Mouse (Mus musculus): ENCODE data around the gene Ehhadh. TPM values are rescaled to one million over a fixed set of nuclear protein-coding genes. Genes with fewer than 3 reads are reported as not detected.

The Ehhadh gene
- total RNA-seq (2012; rRNA removed) (2.9 TPM in 2 replicates), total RNA-seq (2014; rRNA removed) (0.47 and 0.93 TPM in 2 replicates), polyA plus RNA-seq (2012; ENCODE audit: insufficient read length, low read depth) (0.86 and 1.1 TPM in 2 replicates)

DNA sequence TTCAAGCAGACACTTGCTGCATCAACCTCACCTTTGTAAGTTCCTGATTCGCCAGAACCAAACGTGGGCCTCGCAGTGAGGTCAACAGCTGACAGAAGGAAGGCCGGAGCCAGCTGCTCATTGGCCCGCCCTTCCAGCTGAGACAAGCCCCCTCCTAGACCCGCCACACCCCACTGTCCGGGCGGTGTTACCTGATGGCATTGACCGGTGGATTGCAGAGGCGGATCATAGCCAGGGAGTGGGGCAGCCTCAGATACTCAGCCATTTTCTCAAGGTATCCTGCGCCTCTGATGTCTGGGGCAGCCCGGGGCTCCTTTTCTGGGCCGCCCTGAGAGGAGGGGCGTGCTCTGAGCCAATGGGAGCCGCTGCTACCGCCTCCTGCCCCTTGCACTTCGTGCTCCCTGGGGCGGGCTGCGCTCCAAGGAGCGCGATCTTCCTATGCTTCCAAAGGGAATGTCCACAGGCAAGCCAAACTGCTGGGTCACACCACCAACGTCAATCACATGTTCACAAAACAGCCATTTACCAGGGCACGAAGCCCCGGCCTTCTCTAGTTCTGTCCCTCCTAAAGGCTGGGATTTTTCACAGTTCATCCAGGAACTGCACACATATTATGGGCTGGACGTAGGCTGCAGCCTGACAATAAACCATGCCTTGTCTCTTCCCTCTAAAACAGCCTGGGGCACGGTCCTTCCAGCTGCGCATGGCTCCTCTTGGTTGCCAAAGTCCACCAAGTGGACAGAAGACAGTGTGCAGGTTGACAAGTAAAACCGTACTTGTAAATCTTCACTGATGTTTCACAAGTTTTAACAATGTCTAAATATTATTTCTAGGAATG, at the start of gene Ehhadh:
Ehhadh (minus strand) TSS at position 292 of the 838 bp plus-strand sequence.
- dilution Hi-C loops (cut with MboI; ENCODE audit: extremely low pct_ligation_motif_present, extremely low pct_unique_long_range_greater_than_20kb, low sequenced_read_pairs): no loop called here
- no peak within 1 kb of the TSS for H3K9ac ChIP-seq (ENCODE audit: insufficient read depth, low read depth)
- peak within 1 kb of the TSS; percentile 24 to 42 (median 29) for H3K4me3 ChIP-seq (replicated peaks in 1 of 3; ENCODE audit: low read depth in 2 of 3, low read length in 2 of 3, poor library complexity in 1 of 3)
- H3K4me1 ChIP-seq (ENCODE audit: control insufficient read depth in 1 of 2, insufficient read depth in 2 of 2): peaks cover 0 to 24% of the 10 kb centered on the region in 2 experiments; a peak in 3 of 4 replicates
- H3K79me2 ChIP-seq (replicated peaks; ENCODE audit: control insufficient read depth, extremely low read depth, insufficient read depth, poor library complexity, severe bottlenecking): no peaks in the 10 kb centered on the region
- H3K27ac ChIP-seq (ENCODE audit: insufficient read depth, low read depth): no peak within 1 kb of the TSS
- no peaks in the 10 kb centered on the region for H3K36me3 ChIP-seq (replicated peaks in 1 of 2; ENCODE audit: control insufficient read depth in 1 of 2, insufficient read depth in 1 of 2, low read length in 1 of 2)
- no peak for DNase-seq (ENCODE audit: extremely low read depth)
- peak within 1 kb of the TSS; percentile 24; the same call in 1 of the 2 replicates for H3K4me2 ChIP-seq (ENCODE audit: insufficient read depth, low read depth, poor library complexity, severe bottlenecking)
- no peaks in the 10 kb centered on the region for H3K27me3 ChIP-seq (replicated peaks)
- TF ChIP-seq POLR2AphosphoS2 (IDR thresholded peaks at IDR 0.05; ENCODE audit: low read depth, low read length): no peak
- TF ChIP-seq POLR2A (IDR thresholded peaks at IDR 0.05; ENCODE audit: low read depth, low read length): peak; percentile 50; the same call in 1 of the 2 replicates
- peak; percentile 47; the same call in 1 of the 2 replicates for TF ChIP-seq SIN3A (IDR thresholded peaks at IDR 0.05; ENCODE audit: low read length)
- no peaks in the 10 kb centered on the region for H3K9me3 ChIP-seq (replicated peaks; ENCODE audit: low read length)
- in situ Hi-C loops (cut with MboI; ENCODE audit: low pct_ligation_motif_present, low pct_unique_long_range_greater_than_20kb, low sequenced_read_pairs): no loop called here

DNA sequence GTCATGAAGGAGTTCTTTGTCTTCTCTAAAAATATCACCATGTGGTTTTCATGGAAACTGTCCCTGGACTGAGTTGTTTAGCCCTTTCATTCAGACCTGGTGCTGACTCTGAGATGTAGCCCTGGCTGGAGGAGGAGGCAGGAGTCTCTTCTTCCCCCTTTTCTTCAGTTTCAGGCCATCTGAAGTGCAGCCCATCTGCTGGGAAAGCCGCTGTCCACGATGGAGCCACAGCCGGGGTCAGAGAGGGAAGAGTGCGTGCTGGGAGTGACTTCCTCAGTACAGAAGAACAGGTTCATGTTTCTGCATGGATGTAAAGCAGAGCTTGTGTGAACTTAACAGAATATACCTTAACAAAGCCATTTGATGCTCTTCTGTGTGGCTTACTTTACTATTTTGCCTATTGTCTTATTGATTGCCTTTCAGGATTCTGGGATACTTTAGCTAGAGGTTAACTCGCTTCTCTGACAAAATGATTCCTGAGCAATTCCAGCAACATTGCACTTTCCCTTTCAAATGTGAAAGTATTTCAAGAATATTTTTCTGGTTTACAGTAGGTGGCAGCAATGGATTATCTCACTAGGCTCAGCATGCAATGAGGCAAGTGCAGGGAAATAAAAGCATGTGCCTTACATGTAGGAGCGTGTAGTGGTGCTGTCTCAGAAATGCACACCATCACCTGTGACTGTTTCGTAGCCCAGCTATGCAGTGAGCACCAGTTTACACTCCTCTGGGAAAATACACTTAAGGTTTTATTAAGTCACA, 48.9 kb upstream of the Ehhadh start:
- Histone ChIP-seq H3K9me3 (replicated peaks; ENCODE audit: low read length) (no peaks in the 10 kb centered on the region), H3K79me2 (replicated peaks; ENCODE audit: control insufficient read depth, extremely low read depth, insufficient read depth, poor library complexity, severe bottlenecking) (no peaks in the 10 kb centered on the region), H3K27me3 (replicated peaks) (no peaks in the 10 kb centered on the region), H3K27ac (ENCODE audit: insufficient read depth, low read depth) (no peak overlapping the region), H3K4me2 (ENCODE audit: insufficient read depth, low read depth, poor library complexity, severe bottlenecking) (no peak overlapping the region), H3K4me1 (ENCODE audit: control insufficient read depth in 1 of 2, insufficient read depth in 2 of 2) (peaks cover 5 to 18% of the 10 kb centered on the region in 2 experiments; a peak in 3 of 4 replicates), H3K36me3 (replicated peaks in 1 of 2; ENCODE audit: control insufficient read depth in 1 of 2, insufficient read depth in 1 of 2, low read length in 1 of 2) (no peaks in the 10 kb centered on the region), H3K9ac (ENCODE audit: insufficient read depth, low read depth) (no peak overlapping the region), H3K4me3 (replicated peaks in 1 of 3; ENCODE audit: low read depth in 2 of 3, low read length in 2 of 3, poor library complexity in 1 of 3) (no peak overlapping the region)
- TF ChIP-seq NELFE (IDR thresholded peaks at IDR 0.05; ENCODE audit: low read depth, low read length) (no peak), MYC (IDR thresholded peaks at IDR 0.05; ENCODE audit: low read depth, low read length) (peak; percentile 90), RAD21 (IDR thresholded peaks at IDR 0.05; ENCODE audit: low read depth, low read length) (peak; percentile 95), CTCF (conservative IDR thresholded peaks at IDR 0.05 in 1 of 2, IDR thresholded peaks at IDR 0.05 in 1 of 2; ENCODE audit: low read depth in 2 of 2, low read length in 2 of 2) (peak in 1 of 2 experiments; percentile 89; a peak in 3 of 4 replicates), JUND (conservative IDR thresholded peaks at IDR 0.05; ENCODE audit: low read depth, low read length) (peak; percentile 51), MAX (IDR thresholded peaks at IDR 0.05; ENCODE audit: low read length) (peak; percentile 62), ZC3H11A (IDR thresholded peaks at IDR 0.05; ENCODE audit: low read depth, low read length) (peak; percentile 65; the same call in 1 of the 2 replicates), UBTF (IDR thresholded peaks at IDR 0.05; ENCODE audit: low read depth, low read length) (no peak), SMC3 (IDR thresholded peaks at IDR 0.05; ENCODE audit: low read depth, low read length) (peak; percentile 85), BHLHE40 (IDR thresholded peaks at IDR 0.05; ENCODE audit: low read depth, low read length) (peak; percentile 57)
- peak; percentile 44 for DNase-seq (ENCODE audit: extremely low read depth)
- in situ Hi-C loops (cut with MboI; ENCODE audit: low pct_ligation_motif_present, low pct_unique_long_range_greater_than_20kb, low sequenced_read_pairs) (loop anchor here (10.0 to 25.0 kb wide), 2 partner anchors 176 to 288 kb away; partner anchors contain the start of gene Senp2), dilution Hi-C loops (cut with MboI; ENCODE audit: extremely low pct_ligation_motif_present, extremely low pct_unique_long_range_greater_than_20kb, low sequenced_read_pairs) (no loop called here)
